Mouse (Mus musculus): ENCODE data around the gene Hopx. TPM values are rescaled to one million over a fixed set of nuclear protein-coding genes. Genes with fewer than 3 reads are reported as not detected.

Hopx gene
- total RNA-seq, 1 experiment: 4.9 TPM

DNA sequence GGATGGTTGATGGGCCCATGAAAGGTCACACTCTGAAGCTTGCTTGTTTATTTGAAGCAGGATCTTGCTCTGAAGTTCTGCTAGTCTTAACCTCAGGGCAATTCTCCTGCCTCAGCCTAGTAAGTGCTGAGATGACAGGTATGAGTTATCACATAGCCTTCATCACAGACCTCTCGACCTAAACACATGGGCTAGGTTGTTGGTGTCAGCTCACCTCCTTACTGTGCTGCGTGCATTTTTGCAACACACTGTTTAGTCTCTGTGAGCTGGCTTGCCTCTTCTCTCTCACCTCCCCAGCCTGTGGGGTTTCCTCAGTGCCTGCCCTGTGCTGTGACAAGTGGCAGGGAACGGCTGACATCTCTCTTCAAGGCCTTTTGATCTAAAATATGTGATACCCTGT lies 1.1 kb downstream of the Hopx start:
- Histone ChIP-seq H3K36me3 (ENCODE audit: control insufficient read depth, insufficient read depth, low read length, poor library complexity, severe bottlenecking) (no peaks in the 10 kb centered on the region), H3K4me3 (ENCODE audit: insufficient read depth in 1 of 2, low read depth in 1 of 2, low read length in 2 of 2, poor library complexity in 1 of 2, severe bottlenecking in 1 of 2) (no peak overlapping the region), H3K9ac (ENCODE audit: insufficient read depth, low read depth, low read length, poor library complexity, severe bottlenecking) (no peak overlapping the region), H3K9me3 (ENCODE audit: control insufficient read depth, insufficient read depth, low read depth, low read length) (no peaks in the 10 kb centered on the region), H3K27ac (ENCODE audit: insufficient read depth, low read depth, low read length, poor library complexity, severe bottlenecking) (no peak overlapping the region), H3K4me1 (ENCODE audit: control insufficient read depth in 2 of 2, insufficient read depth in 2 of 2, low read length in 2 of 2, poor library complexity in 1 of 2) (peaks cover 0 to 4% of the 10 kb centered on the region in 2 experiments; a peak in 1 of 4 replicates)
- TF ChIP-seq ZC3H11A (IDR thresholded peaks at IDR 0.05; ENCODE audit: borderline replicate concordance, low read depth, low read length) (no peak), ZNF384 (IDR thresholded peaks at IDR 0.05; ENCODE audit: low read depth, low read length) (no peak), HCFC1 (IDR thresholded peaks at IDR 0.05; ENCODE audit: borderline replicate concordance, insufficient read depth, low read length) (no peak), MAFK (IDR thresholded peaks at IDR 0.05; ENCODE audit: insufficient read depth, low read depth, low read length) (no peak), CHD2 (IDR thresholded peaks at IDR 0.05; ENCODE audit: low read depth, low read length) (no peak)
- in situ Hi-C loops (cut with MboI; ENCODE audit: low sequenced_read_pairs in 2 of 2, unreplicated experiment in 2 of 2): no loop called here
- DNase-seq (ENCODE audit: low read depth, low spot score): no peak

DNA sequence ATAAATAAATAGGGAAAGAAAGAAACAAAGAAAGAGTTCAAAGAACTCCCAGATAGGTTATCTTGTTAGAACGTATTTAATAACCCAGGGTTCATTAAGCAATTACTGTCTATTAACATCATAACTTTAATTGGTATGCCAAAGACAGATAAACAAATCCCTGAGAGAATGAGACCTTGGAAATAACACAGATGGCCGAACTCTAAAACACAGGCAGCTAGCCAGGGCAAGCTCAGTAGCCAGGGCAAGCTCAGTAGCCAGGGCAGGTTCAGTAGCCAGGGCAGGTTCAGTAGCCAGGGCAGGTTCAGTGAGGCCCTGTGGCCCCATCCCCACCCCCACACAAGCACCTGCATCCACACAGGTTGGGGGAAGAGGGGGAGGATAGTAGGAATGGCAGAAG lies 2.9 kb downstream of the Hopx start:
- Histone ChIP-seq H3K4me1 (ENCODE audit: control insufficient read depth in 2 of 2, insufficient read depth in 2 of 2, low read length in 2 of 2, poor library complexity in 1 of 2) (peaks cover 0 to 4% of the 10 kb centered on the region in 2 experiments; a peak in 1 of 4 replicates), H3K27ac (ENCODE audit: insufficient read depth, low read depth, low read length, poor library complexity, severe bottlenecking) (no peak overlapping the region), H3K9me3 (ENCODE audit: control insufficient read depth, insufficient read depth, low read depth, low read length) (no peaks in the 10 kb centered on the region), H3K9ac (ENCODE audit: insufficient read depth, low read depth, low read length, poor library complexity, severe bottlenecking) (no peak overlapping the region), H3K4me3 (ENCODE audit: insufficient read depth in 1 of 2, low read depth in 1 of 2, low read length in 2 of 2, poor library complexity in 1 of 2, severe bottlenecking in 1 of 2) (no peak overlapping the region), H3K36me3 (ENCODE audit: control insufficient read depth, insufficient read depth, low read length, poor library complexity, severe bottlenecking) (no peaks in the 10 kb centered on the region)
- no peak for DNase-seq (ENCODE audit: low read depth, low spot score)
- TF ChIP-seq ZC3H11A (IDR thresholded peaks at IDR 0.05; ENCODE audit: borderline replicate concordance, low read depth, low read length): no peak
- TF ChIP-seq ZNF384 (IDR thresholded peaks at IDR 0.05; ENCODE audit: low read depth, low read length): no peak
- no peak for TF ChIP-seq HCFC1 (IDR thresholded peaks at IDR 0.05; ENCODE audit: borderline replicate concordance, insufficient read depth, low read length)
- no peak for TF ChIP-seq CHD2 (IDR thresholded peaks at IDR 0.05; ENCODE audit: low read depth, low read length)
- TF ChIP-seq MAFK (IDR thresholded peaks at IDR 0.05; ENCODE audit: insufficient read depth, low read depth, low read length): no peak
- in situ Hi-C loops (cut with MboI; ENCODE audit: low sequenced_read_pairs in 2 of 2, unreplicated experiment in 2 of 2): no loop called here

DNA sequence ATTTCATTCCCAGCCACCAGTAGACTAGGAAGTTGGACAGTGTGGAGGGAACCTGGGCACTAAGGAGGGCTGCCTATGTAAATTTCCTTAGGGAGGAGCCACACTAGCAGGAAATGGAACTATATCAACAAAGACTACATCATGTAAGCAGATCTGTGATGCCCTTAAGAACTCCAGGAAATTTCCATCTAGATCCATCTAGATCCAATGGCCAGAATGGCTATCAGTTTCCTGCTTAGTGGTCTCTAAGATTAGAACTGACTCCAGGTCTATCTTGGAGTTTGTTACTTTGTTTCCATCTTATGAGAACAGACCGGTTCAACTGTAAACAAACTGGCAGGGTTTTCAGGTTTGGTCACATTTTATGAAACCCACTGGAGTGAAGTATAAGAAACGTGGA lies 5.1 kb downstream of the Hopx start:
- Histone ChIP-seq H3K4me3 (ENCODE audit: insufficient read depth in 1 of 2, low read depth in 1 of 2, low read length in 2 of 2, poor library complexity in 1 of 2, severe bottlenecking in 1 of 2) (no peak overlapping the region), H3K36me3 (ENCODE audit: control insufficient read depth, insufficient read depth, low read length, poor library complexity, severe bottlenecking) (no peaks in the 10 kb centered on the region), H3K9me3 (ENCODE audit: control insufficient read depth, insufficient read depth, low read depth, low read length) (no peaks in the 10 kb centered on the region), H3K27ac (ENCODE audit: insufficient read depth, low read depth, low read length, poor library complexity, severe bottlenecking) (no peak overlapping the region), H3K4me1 (ENCODE audit: control insufficient read depth in 2 of 2, insufficient read depth in 2 of 2, low read length in 2 of 2, poor library complexity in 1 of 2) (peaks cover 0 to 2% of the 10 kb centered on the region in 2 experiments; a peak in 1 of 4 replicates), H3K9ac (ENCODE audit: insufficient read depth, low read depth, low read length, poor library complexity, severe bottlenecking) (no peak overlapping the region)
- in situ Hi-C loops (cut with MboI; ENCODE audit: low sequenced_read_pairs in 2 of 2, unreplicated experiment in 2 of 2): no loop called here
- TF ChIP-seq ZC3H11A (IDR thresholded peaks at IDR 0.05; ENCODE audit: borderline replicate concordance, low read depth, low read length) (no peak), MAFK (IDR thresholded peaks at IDR 0.05; ENCODE audit: insufficient read depth, low read depth, low read length) (no peak), CHD2 (IDR thresholded peaks at IDR 0.05; ENCODE audit: low read depth, low read length) (no peak), HCFC1 (IDR thresholded peaks at IDR 0.05; ENCODE audit: borderline replicate concordance, insufficient read depth, low read length) (no peak), ZNF384 (IDR thresholded peaks at IDR 0.05; ENCODE audit: low read depth, low read length) (no peak)
- DNase-seq (ENCODE audit: low read depth, low spot score): no peak

DNA sequence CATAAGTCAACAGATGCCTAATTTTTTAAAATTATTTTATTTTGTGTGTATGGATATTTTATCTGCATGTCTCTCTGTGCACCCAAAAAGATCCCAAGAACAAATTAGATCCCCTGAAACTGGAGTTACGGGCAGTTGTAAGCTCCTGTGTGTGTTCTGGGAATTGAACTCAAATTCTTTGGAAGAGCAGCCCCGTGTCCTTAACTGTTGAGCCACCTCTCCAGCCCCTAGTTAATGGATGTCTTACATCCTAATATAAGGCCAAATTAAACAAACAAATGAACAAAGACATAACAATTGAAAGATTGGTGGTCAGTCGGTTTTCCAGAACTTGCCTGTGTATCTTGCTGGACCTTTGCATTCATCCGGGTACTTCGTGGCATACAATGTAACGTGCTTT lies 6.1 kb downstream of the Hopx start:
- H3K4me1 ChIP-seq (ENCODE audit: control insufficient read depth in 2 of 2, insufficient read depth in 2 of 2, low read length in 2 of 2, poor library complexity in 1 of 2): no peaks in the 10 kb centered on the region
- TF ChIP-seq ZC3H11A (IDR thresholded peaks at IDR 0.05; ENCODE audit: borderline replicate concordance, low read depth, low read length): no peak
- TF ChIP-seq MAFK (IDR thresholded peaks at IDR 0.05; ENCODE audit: insufficient read depth, low read depth, low read length): no peak
- TF ChIP-seq HCFC1 (IDR thresholded peaks at IDR 0.05; ENCODE audit: borderline replicate concordance, insufficient read depth, low read length): no peak
- no peak for TF ChIP-seq CHD2 (IDR thresholded peaks at IDR 0.05; ENCODE audit: low read depth, low read length)
- TF ChIP-seq ZNF384 (IDR thresholded peaks at IDR 0.05; ENCODE audit: low read depth, low read length): no peak
- in situ Hi-C loops (cut with MboI; ENCODE audit: low sequenced_read_pairs in 2 of 2, unreplicated experiment in 2 of 2): no loop called here
- no peaks in the 10 kb centered on the region for H3K9me3 ChIP-seq (ENCODE audit: control insufficient read depth, insufficient read depth, low read depth, low read length)
- no peak overlapping the region for H3K9ac ChIP-seq (ENCODE audit: insufficient read depth, low read depth, low read length, poor library complexity, severe bottlenecking)
- no peaks in the 10 kb centered on the region for H3K36me3 ChIP-seq (ENCODE audit: control insufficient read depth, insufficient read depth, low read length, poor library complexity, severe bottlenecking)
- no peak overlapping the region for H3K27ac ChIP-seq (ENCODE audit: insufficient read depth, low read depth, low read length, poor library complexity, severe bottlenecking)
- DNase-seq (ENCODE audit: low read depth, low spot score): no peak
- H3K4me3 ChIP-seq (ENCODE audit: insufficient read depth in 1 of 2, low read depth in 1 of 2, low read length in 2 of 2, poor library complexity in 1 of 2, severe bottlenecking in 1 of 2): no peak overlapping the region

Data from ES-E14 (cell line).